Mouse (Mus musculus): Measurements from ENCODE around the gene Clk4.
A peak's percentile ranks its signal among the peaks of the same experiment; 100 is the strongest.

The Clk4 gene

GRCm38 (mm10) chr11:51261680-51262219, at the start of gene Clk4:
Gene Clk4, plus strand, starts transcription at chr11:51261730.
- no peak for DNase-seq

GRCm38 (mm10) chr11:51214021-51214420, 47.5 kb upstream of the Clk4 start:
- DNase-seq: no peak

- no peak for DNase-seq
Measured at GRCm38 (mm10) chr11:51219396-51219980, 42.0 kb upstream of the Clk4 start.

GRCm38 (mm10) chr11:51220308-51220707, 41.2 kb upstream of the Clk4 start, which contains the start of gene Gm12569:
Gene Gm12569, plus strand, starts transcription at chr11:51220473.
- DNase-seq: no peak

- no peak for DNase-seq
Measured at GRCm38 (mm10) chr11:51227104-51227503, 34.4 kb upstream of the Clk4 start.

- DNase-seq: no peak
Measured at GRCm38 (mm10) chr11:51234626-51235025, 26.9 kb upstream of the Clk4 start.

GRCm38 (mm10) chr11:51242897-51243296, 18.6 kb upstream of the Clk4 start:
- no peak for DNase-seq

- no peak for DNase-seq
Measured at GRCm38 (mm10) chr11:51257006-51257405, 4.5 kb upstream of the Clk4 start.

- peak; percentile 99 for DNase-seq
Measured at GRCm38 (mm10) chr11:51262342-51263285, 1.1 kb downstream of the Clk4 start, which contains the start of gene BC049762. Gene BC049762, minus strand, starts transcription at chr11:51263046.

- DNase-seq: peak; percentile 90
Measured at GRCm38 (mm10) chr11:51263286-51263831, 1.8 kb downstream of the Clk4 start.

GRCm38 (mm10) chr11:51264352-51264751, 2.8 kb downstream of the Clk4 start:
- DNase-seq: peak; percentile 33

- peak; percentile 38 for DNase-seq
Measured at GRCm38 (mm10) chr11:51265326-51265725, 3.8 kb downstream of the Clk4 start.

- DNase-seq: no peak
Measured at GRCm38 (mm10) chr11:51274418-51274817, 12.9 kb downstream of the Clk4 start.

GRCm38 (mm10) chr11:51289564-51290041, 28.1 kb downstream of the Clk4 start, which contains the start of gene Col23a1:
Gene Col23a1, plus strand, starts transcription at chr11:51289920.
- DNase-seq: peak; percentile 85

GRCm38 (mm10) chr11:51290066-51290955, 28.8 kb downstream of the Clk4 start:
- peak; percentile 65 for DNase-seq

- no peak for DNase-seq
Measured at GRCm38 (mm10) chr11:51293956-51294530, 32.5 kb downstream of the Clk4 start.

- no peak for DNase-seq
Measured at GRCm38 (mm10) chr11:51295742-51296141, 34.2 kb downstream of the Clk4 start.

- no peak for DNase-seq
Measured at GRCm38 (mm10) chr11:51298691-51299090, 37.2 kb downstream of the Clk4 start.

GRCm38 (mm10) chr11:51302396-51302795, 40.9 kb downstream of the Clk4 start:
- DNase-seq: no peak

- DNase-seq: no peak
Measured at GRCm38 (mm10) chr11:51303981-51304553, 42.5 kb downstream of the Clk4 start.

- DNase-seq: peak; percentile 63
Measured at GRCm38 (mm10) chr11:51308306-51308705, 46.8 kb downstream of the Clk4 start.

All from kidney, postnatal 14 days (tissue).